Mouse (Mus musculus): ENCODE data around the gene Nav2.

Nav2 gene

DNA sequence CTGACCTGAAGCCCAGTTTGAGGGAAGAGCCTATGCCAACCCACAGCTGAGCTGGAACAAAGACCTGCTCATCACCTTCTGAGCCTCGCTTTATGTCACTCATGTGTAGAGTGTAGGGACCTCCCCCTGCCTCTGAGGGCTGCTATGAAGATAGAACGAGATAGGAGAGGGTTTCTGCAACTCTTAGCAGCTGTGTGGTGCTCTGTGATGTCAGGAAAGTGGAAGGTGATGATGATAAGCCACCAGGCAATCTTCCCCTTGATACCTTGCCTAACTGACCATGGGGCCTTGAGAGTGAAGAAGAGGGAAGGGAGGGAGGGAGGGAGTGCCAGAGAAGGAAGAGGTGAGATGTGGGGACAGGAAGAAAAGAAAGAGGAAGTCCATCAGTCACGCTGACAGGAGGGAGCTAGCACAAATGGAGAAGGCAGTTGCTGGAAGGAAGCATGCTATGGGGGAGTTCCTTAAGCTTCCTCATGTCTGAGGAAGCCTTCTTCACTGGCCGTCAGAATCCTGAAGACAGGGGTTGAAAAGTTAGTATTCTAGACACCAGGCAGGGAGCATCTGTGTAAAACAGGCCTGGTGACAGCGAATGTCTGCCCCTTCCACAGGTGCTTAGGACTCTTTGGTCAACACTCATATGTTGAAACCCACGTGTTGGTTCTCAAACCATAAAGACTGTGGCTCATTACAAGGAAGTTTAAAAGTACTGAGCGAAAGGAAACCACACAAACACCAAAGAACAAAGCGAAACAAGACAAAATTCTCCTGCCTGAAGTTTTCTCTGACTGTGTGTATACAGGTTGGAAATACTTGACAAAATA is at the start of gene Nav2:
Gene Nav2 (plus strand): TSS at position 196 of the 821 bp plus-strand sequence.
- DNase-seq: peak; percentile 33 to 36

DNA sequence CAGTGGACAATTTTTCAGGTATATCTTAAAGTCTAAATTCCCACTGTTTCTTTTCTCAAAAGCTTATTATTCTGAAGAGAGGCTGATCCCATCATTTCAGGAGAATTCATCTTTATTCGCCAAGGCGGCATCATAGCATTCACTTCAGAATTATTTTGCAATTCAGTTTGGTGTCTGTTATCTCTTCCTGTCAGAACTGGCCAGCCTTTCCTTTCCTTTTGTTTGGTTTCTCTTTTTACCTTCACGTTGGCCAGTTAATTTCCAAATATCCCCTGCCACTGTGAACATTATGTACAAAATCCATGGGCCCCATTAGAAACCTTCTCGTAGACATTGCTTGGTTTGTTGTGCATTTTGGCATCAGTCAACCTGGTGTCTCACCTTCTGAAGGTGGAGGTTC is 49.2 kb upstream of the Nav2 start:
- DNase-seq: no peak

DNA sequence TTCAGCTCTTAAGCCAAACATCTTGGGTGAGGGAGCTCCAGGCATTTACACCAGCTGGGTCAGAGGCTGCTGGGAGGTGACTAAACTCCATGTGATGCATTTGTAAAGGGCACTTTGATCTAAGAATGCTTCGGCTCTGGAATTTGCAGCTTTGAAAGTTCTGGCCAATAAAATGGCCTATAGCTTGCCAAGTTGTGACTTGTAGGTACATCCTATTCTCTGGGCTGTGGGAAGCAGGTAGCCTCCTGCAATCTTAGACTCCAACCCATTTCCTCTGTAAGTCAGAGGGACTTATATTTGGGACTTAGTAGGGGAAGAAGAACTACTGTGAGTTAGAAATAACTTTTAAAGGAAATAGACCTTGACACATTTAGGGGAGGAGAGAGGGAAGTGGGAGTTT is 47.6 kb upstream of the Nav2 start:
- DNase-seq: no peak

DNA sequence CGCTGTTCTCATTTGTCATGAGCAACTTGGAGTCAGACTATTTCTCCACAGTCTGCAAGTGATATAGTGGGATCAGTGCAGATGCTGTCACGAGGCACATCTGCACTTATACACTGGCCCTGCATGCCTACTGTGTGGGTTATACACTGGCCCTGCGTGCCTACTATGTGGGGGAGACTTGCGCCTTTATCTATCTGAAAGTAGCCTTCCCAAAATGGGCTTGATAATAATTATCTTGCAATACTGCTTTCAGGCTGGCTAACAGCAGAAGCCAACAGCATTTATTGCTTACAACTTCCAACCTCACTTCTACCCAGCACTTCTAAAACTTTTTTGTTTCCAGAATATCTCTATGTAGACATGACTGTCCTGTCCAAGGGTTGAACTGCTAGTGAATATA is 46.7 kb upstream of the Nav2 start:
- no peak for DNase-seq

GRCm38 (mm10) chr7:48864199-48864598 is 44.3 kb upstream of the Nav2 start:
- DNase-seq: no peak

DNA sequence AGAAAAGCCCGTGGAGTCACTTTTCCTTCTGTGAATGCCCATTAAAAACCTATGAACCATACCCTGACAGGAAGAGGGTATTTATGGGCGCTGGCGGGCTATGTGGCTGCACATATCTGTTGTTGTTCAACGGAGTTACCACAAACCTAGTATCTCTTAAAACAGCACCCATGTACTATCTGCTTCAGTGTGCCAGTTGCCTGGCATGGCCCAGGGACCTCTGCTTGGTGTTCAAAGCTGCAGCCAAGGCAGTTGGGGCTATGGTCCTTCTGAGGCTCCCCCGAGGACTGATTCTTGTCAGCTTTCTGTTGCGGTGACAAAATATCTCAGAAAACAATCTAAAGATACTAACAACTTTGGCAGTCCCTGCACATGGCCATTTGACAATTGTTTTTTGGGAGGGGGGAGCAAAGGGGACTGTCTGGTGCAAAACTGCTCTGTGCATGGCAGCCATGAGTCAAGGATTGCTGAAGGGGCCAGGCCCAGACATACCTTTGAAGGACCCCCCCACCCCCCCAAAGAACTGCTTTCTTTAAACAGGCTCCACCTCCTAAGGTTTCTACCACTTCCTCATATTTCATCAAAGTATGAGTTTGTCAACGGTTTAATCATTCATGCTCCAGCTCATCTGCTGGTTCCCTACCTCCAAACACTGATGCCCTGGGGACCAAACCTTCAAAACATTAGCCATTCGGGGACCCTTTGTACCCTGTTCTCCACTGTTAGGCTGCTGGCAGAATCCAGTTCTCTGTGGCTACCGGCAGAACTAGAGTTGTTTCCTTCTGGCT is 43.7 kb upstream of the Nav2 start:
- peak; percentile 17 to 21 for DNase-seq

- no peak for DNase-seq
These were observed 40.9 kb upstream of the Nav2 start for GRCm38 (mm10) chr7:48867576-48867975.

DNA sequence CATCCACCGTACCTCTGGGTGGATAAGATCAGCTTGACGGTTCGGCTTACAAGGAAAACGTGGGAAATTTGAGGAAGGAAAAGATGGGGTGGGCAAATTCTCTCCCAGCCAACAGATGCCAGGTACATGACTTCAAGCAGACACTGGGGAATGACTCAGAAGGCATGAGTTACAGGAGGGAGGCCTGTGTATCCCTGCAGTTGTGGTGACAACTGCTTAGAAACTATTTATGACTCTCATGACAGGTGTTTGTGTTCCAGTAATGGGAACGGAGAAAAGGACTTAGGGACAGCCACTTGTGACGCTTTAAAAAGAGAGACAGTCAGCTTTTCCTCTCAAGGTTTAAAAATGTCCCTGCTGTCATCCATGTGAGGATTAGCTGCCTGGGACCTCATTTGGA is 38.4 kb upstream of the Nav2 start:
- DNase-seq: no peak

DNA sequence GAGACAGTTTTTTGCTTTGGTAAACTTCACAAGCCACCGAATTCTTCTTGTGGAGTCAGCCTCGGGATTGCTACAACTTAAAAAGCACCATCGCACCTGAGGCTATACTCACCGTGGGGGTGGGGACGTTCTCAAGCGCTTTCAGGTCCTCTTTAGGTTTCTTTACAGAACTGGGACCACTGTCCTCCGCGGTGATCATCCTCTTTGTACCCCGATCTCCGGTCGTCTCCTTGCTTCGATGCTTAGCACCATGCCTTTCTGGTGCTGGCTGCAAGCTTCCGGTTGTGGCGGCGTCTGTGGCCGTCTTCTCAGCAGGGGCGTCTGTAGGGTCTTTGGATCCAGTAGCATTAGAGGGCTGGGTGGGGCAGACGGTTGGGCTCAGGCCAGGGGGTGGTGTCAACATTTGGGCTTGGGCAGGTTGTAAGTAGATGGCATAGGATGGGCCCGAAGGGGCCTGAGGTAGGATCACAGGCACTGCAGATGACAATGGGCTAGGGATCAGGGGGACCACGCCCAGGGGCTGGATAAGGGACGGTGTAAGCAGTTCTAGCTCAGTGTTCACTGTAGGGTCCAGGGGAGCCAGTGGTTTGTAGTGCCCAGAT is 37.8 kb upstream of the Nav2 start:
- DNase-seq: no peak

GRCm38 (mm10) chr7:48871292-48871691 is 37.2 kb upstream of the Nav2 start:
- no peak for DNase-seq

- no peak for DNase-seq
These were observed 33.4 kb upstream of the Nav2 start for GRCm38 (mm10) chr7:48875096-48875495.

- peak; percentile 49 to 57 for DNase-seq
These were observed 32.0 kb upstream of the Nav2 start for GRCm38 (mm10) chr7:48876526-48876925.

- no peak for DNase-seq
These were observed 30.6 kb upstream of the Nav2 start for GRCm38 (mm10) chr7:48877786-48878390.

GRCm38 (mm10) chr7:48879574-48879973 is 28.9 kb upstream of the Nav2 start:
- DNase-seq: no peak

DNA sequence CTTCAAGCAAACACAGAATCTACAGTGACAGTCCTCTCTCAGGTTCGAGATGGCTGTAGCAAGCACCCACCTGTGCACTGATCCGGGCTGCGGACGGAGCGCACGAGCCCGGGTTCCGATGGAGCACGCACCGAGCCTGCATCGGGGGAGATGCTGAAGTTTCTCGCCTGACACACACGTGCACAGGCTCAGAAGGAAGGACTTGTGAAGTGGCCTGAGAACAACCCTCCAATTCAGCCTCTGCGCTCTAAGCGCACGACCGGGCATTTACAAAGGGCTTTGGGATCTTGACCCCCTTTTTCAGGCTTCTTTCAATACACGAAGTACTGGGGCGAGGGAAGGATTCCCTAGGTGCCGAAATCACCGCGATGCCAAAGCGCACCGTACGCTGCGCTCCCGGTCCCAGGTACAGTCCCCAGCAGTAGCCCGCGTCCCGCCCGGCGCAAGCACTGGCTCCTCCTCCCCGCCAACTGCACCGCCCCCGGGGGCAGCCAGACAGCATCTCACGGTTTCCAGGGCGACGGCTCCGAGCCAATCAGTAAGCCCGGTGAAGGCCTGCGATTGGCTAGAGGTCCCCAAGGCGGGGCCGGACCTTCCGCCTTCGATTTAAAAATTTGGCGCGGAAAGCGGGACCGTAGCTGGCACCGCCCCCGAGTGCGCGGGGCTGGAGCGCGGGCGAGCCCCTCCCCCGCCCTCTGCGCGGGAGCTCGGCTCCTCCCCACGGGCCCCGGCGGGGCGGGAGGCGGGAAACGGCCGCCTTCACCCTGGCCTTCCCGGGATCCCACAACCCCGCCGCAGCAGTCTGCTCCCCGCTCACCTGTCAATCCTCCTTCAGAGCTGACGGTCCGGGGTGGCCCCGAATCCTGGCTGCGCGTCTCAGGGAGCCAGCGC is 27.7 kb upstream of the Nav2 start:
- DNase-seq: peak; percentile 95 to 96

DNA sequence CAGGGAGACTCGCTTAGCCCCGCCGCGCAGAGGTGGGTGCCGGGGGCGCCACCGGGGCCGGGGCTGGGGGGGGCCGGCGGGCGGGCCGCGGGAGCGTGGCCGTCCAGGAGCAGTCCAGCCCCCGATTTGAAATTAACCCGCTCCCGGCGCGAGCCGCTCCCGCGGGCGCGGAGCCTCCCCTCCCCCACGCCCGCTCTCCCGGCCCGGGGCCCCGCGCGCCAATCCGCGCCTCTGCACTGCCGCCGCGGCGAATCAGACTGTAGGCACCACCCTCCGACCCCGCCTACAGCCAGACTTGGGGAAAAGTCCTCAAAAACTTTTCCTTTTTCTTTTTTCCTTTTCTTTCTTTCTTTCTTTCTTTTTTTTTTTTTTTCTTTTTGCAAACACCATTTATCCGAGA is 27.0 kb upstream of the Nav2 start, which contains the start of gene E2f8:
Gene E2f8 (minus strand): TSS at position 111 of the 400 bp plus-strand sequence.
- DNase-seq: peak; percentile 37 to 47

DNA sequence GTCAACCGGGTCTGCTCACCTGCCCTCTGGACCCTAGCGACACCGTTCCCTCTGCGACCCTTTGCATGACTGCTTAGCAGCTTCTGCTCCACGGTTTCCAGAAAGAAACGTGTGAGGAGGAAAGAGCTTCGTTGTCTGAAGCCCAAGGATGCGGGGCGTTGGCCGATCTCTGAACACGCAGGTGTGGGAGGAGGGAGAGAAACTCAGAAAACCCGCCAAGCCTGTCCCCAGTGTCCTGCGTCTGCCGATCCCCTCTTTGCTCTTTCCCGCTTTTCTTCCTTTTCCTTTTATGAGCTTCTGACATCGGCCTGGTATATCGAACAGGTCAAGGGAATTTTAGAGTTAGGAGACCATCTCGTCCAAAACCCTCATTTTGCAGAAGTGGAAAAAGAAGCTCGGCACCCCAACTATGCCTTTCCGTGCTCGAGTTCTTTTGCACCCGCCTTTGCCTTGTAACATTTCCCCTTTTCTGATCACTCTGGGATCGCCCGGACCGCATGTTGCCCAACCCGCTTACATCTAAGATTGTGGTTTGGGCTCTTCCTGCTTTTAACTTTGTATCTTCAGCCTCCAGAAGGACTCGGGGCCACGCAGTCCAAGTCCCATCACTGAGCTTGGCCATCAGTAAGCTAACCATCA is 26.4 kb upstream of the Nav2 start:
- peak; percentile 35 to 37 for DNase-seq

DNA sequence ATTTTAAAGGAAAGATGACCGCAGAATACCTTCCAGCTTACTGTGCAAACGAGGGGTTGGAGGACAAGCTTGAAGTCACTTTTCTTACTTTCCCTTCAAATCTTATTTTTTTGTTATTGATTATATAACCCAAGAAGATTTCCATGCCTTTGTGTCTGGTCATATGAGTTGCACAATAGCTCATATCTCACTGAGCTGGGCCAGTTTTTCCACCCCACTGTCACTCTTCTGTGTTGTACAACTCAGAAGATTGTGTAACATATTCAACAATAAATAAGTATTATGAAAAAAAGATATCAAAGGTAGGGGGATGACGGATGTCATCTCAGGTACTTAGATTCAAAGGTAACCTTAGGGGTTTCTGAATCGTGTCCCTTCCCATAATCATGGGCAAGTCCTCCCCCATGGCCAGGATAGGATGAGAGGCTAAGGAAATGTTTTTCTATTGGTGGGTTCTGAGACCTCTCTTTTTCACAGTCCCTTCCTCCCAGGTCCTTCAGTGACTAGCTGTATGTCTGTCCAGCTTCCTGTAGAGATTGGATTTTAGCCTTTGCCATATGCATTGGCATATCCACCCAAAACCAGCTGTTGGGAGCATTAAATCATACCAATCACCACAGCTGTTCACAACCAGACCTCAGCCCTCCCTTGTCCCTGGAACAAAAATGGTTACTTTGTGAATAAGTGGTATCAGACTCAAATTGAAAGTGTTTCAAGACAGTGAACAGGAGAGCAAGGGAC is 24.8 kb upstream of the Nav2 start:
- DNase-seq: no peak

DNA sequence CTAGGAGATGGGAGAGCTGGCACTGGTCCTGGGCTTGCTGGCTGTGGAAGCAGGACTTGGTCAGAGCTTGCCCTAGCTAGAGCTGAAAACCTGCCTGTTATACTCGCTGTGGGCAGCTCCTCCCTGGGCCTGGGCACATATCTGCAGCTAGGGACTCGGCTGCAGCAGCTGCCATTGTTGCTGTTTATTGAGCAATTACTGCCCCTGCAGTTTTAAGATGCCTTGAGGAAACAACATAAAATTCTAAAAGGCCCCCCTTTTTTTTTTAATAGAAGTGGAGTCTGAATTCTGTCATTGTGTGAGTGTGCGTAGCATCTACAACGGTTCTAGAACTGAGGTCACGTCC is 24.3 kb upstream of the Nav2 start:
- no peak for DNase-seq

DNA sequence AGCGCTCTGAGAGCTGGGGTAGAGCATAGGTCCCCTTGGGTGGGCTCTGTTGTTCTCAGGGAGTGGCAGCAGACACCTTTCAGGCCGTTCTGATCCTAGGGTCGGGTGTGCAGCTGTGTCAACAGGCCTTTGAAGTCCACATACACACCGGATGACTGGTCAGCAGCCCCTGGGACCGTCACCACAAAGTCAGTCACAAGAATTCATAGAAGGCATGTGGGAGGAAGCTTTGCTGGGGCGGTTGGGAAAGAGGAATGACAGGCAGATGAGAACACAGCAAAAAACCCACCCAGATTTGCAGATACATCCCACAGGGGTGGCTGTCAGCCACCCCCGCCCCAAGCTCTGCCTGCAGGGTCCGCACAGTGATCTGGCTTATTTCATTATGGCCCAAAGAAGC is 20.5 kb upstream of the Nav2 start:
- DNase-seq: no peak

- no peak for DNase-seq
These were observed 19.8 kb upstream of the Nav2 start for GRCm38 (mm10) chr7:48888751-48889150.
